Mouse (Mus musculus) urinary bladder, postnatal 10 days (tissue): ENCODE measurements around the gene Tgm1.

ENCODE experiments used
- DNase-seq: peaks from one replicate; pipeline ENCODE4 v3.0.0; 2022; ENCODE audit warnings: low spot score

The Tgm1 gene

GRCm38 (mm10) chr14:55671833-55672740 is 41.6 kb downstream of the Tgm1 start, which contains the start of the genes Gmpr2 and Nedd8:
Gene Gmpr2, plus strand, starts transcription at chr14:55671941.
Gene Nedd8, minus strand, starts transcription at chr14:55672124.
- DNase-seq: peak; percentile 38

DNA sequence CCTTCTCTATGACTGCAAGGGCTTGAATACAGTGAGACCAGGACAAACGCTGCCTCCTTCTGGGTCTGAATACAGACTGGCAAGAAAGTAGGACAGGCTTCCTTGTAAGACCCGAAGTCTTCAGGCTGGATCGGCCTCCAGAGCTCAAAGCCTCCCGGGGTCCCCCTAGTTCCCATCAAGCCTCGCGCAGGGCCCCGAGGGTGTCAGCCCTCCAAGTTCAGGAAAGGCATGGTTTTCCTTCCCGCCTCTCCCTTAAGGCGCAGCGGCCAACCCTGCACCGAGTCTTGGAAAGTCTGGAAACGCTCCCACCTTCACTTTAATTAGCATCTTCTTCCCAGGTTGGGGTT is 42.3 kb downstream of the Tgm1 start:
- no peak for DNase-seq

GRCm38 (mm10) chr14:55660636-55661035 is 53.1 kb downstream of the Tgm1 start:
- DNase-seq: no peak

GRCm38 (mm10) chr14:55659960-55660573 is 53.7 kb downstream of the Tgm1 start, which contains the start of gene Mdp1:
Gene Mdp1, minus strand, starts transcription at chr14:55660508.
- no peak for DNase-seq

GRCm38 (mm10) chr14:55658011-55658410 is 55.7 kb downstream of the Tgm1 start:
- DNase-seq: no peak

GRCm38 (mm10) chr14:55656935-55657334 is 56.8 kb downstream of the Tgm1 start:
- DNase-seq: no peak

DNA sequence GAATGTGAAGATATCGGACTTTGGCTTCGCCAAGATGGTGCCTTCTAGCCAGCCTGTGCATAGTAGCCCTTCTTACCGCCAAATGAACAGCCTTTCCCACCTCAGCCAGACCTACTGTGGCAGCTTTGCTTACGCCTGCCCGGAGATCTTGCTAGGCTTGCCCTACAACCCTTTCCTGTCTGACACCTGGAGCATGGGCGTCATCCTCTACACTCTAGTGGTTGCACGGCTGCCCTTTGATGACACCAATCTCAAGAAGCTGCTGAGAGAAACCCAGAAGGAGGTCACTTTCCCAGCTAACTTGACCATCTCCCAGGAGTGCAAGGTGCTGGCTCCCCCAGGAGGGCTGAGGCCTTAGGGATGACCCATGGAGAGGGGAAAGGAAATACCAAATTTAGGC is 62.2 kb downstream of the Tgm1 start:
- no peak for DNase-seq
